Mouse (Mus musculus) central nervous system, embryonic 18 days (tissue): ENCODE data around the gene Zfp287. TPM values are rescaled to one million over a fixed set of nuclear protein-coding genes. Genes with fewer than 3 reads are reported as not detected.

Experiments
- polyA plus RNA-seq: library from polyadenylated mRNA; depleted of rRNA; stranded (reverse); fragments of >200 nt; gene quantifications from 2 replicates; pipeline ENCODE4 v1.2.3, GENCODE M21; 2012; rRNA removed

The Zfp287 gene
- polyA plus RNA-seq: 15.0 and 15.7 TPM in 2 replicates

GRCm38 (mm10) chr11:62731311-62732021, at the start of gene Zfp287:
Gene Zfp287, minus strand, starts transcription at chr11:62731905.

GRCm38 (mm10) chr11:62752780-62753179, 21.1 kb upstream of the Zfp287 start, which contains the start of gene Gm10428:
Gene Gm10428, plus strand, starts transcription at chr11:62753100.

Other genes with a start within 250 kb of the Zfp287 start
- 153 and 172 TPM in 2 replicates for gene Cenpv, start 192.6 kb downstream of the Zfp287 start, polyA plus RNA-seq
- gene Ubb, start 180.7 kb downstream of the Zfp287 start, polyA plus RNA-seq: 4,215 and 4,353 TPM in 2 replicates
- 36.5 and 36.7 TPM in 2 replicates for gene Trpv2, start 157.4 kb downstream of the Zfp287 start, polyA plus RNA-seq
- gene Lrrc75a, start 83.4 kb downstream of the Zfp287 start, polyA plus RNA-seq: 16.7 and 17.9 TPM in 2 replicates
- gene Mmgt2, start 83.2 kb downstream of the Zfp287 start, polyA plus RNA-seq: 36.1 and 37.4 TPM in 2 replicates
- gene Gm10428, start 21.2 kb upstream of the Zfp287 start, polyA plus RNA-seq: not detected in 2 replicates
- 21.5 and 22.8 TPM in 2 replicates for gene Zfp286, start 57.6 kb upstream of the Zfp287 start, polyA plus RNA-seq
- gene Trim16, start 88.3 kb upstream of the Zfp287 start, polyA plus RNA-seq: 5.3 and 6.2 TPM in 2 replicates
- 0.44 and 1.00 TPM in 2 replicates for gene Fbxw10, start 115.2 kb upstream of the Zfp287 start, polyA plus RNA-seq
- gene Tvp23b, start 147.6 kb upstream of the Zfp287 start, polyA plus RNA-seq: 34.2 and 37.0 TPM in 2 replicates
- gene Cdrt4, start 219.3 kb upstream of the Zfp287 start, polyA plus RNA-seq: 0.24 and 0.25 TPM in 2 replicates